Mouse (Mus musculus) urinary bladder, postnatal 36 days (tissue): ENCODE measurements around the gene Adcy7.
A peak's percentile ranks its signal among the peaks of the same experiment; 100 is the strongest.

Source experiments
- DNase-seq, 2 experiments: peaks; one replicate each; pipeline ENCODE4 v3.0.0; 2022; ENCODE audit warnings: low spot score in 2 of 2, mixed read lengths in 1 of 2

The Adcy7 gene

GRCm38 (mm10) chr8:88272231-88273050 is at the start of gene Adcy7:
Gene Adcy7 (plus strand): TSS chr8:88272403.
- DNase-seq, result peak in 1 of 2 experiments; percentile 42

- no peak for DNase-seq
Measured at GRCm38 (mm10) chr8:88225358-88225757, 46.8 kb upstream of the Adcy7 start.

- no peak for DNase-seq
Measured at GRCm38 (mm10) chr8:88227851-88228250, 44.4 kb upstream of the Adcy7 start.

- no peak for DNase-seq
Measured at GRCm38 (mm10) chr8:88228286-88228685, 43.9 kb upstream of the Adcy7 start.

DNA sequence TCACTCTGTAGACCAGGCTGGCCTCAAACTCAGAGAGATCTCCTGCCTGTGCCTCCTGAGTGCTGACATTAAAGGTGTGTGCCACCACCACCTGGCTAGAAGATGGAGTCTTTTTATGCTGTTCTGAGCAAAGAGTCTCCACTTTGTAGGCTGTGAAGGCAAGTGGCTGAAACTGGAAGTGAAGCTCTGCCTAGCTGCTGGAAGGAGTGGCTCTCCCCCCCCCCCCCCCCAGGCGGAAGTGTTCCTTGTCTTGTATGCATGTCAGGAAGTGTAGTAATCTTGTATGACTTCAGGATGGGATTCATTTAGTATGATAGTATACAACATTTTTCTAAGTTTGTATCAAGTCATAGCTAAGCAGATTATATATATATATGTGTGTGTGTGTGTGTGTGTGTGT is 43.4 kb upstream of the Adcy7 start:
- no peak for DNase-seq

DNA sequence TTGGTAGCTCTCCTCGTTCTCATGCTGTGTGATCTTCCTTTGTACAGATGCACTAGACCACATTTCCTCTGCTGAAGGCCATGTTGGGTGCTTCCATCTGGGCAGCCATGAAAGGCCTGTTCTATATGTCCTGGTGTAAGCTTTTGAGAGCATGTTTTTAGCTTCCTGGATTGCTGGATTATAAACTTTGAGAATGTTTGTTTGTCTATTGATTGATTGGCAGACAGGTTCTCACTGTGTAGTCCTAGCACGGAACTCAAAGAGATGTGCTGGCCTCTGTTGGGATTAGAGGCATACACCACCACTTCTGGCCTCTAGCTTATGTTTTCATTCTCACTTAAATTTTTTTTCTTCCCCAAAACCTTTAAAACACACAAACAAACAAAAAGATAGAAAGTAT is 35.5 kb upstream of the Adcy7 start:
- no peak for DNase-seq

- no peak for DNase-seq
Measured at GRCm38 (mm10) chr8:88237606-88238005, 34.6 kb upstream of the Adcy7 start.

- DNase-seq, result no peak
Measured at GRCm38 (mm10) chr8:88239277-88239676, 32.9 kb upstream of the Adcy7 start.

DNA sequence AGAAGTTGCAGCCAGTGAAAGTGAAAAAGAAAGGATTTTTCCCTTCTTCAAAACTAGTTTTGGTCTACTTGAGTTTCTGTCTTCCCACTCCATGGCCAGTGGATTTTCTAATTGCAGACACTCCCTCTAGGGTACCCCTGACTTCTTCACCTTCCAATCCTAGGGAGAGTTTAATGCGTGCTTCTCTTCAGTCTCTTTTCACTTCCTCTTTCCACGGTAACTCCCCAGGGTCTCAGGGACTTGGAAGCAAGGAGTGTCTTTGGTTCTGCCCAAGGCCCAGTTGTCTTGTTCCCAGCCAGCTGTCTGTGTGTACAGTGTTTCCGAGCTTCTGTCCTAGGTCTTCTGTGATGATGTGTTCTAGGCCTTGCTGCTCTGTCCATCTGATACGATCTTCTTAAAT is 30.3 kb upstream of the Adcy7 start:
- DNase-seq, result no peak

DNA sequence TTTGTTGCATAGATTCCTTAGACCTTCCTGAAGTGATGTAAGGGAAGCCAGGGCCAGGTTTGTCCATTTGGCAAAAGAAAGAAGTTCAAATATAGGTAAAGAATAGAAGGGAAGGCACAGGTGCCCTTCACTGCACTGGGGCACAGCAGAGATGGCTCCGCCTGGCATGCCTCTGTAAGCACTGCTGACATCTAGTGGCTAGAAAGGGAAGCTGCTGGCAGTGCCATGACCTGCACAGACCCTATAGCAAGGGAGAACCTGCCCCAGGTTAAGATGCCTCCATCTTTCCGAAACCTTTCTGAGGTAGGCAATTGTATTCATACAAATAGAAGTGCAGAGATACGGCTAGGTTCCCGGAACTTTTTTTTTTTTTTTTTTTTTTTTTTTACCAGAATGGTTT is 27.9 kb upstream of the Adcy7 start:
- DNase-seq, result peak; percentile 35 to 39

- no peak for DNase-seq
Measured at GRCm38 (mm10) chr8:88252791-88253190, 19.4 kb upstream of the Adcy7 start.

GRCm38 (mm10) chr8:88254957-88255356 is 17.2 kb upstream of the Adcy7 start:
- no peak for DNase-seq

DNA sequence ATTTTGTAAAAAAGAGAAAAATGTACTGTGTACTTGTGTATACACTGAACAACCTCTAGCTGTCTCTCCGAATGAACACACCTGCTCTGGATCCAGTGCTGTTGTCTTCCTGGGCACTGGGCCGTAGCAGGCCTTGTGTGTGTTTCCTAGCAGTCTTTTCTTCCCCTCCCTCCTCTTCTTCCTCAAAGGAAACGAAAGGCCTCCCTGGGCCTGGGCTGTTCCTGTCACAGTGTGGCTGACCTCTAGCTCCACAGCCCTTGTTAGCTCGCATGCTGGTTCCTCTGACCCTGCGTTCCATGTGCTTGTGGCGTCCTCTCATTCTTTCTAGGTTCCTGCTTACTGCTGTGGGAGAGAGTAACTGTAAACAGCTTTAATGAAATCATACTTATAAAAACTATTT is 14.2 kb upstream of the Adcy7 start:
- DNase-seq, result no peak

DNA sequence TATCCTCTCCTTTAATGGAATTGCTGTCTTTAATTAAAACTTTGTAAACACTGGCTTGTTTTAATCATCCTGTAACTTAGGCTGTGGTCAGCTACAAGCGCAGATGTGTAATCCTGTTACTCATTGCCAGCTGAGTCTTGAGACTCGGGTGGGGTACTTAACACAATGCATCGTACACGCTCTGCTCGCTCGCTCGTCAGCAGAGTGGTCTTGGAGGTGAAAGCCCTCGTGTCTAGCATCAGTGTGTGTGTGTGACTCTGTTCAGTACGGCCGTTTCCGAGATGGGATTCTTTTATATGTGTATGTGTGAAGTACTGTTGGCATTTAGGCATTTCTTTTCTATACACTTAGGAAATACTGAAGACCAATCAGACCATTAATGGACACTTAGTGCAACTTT is 13.7 kb upstream of the Adcy7 start:
- no peak for DNase-seq

DNA sequence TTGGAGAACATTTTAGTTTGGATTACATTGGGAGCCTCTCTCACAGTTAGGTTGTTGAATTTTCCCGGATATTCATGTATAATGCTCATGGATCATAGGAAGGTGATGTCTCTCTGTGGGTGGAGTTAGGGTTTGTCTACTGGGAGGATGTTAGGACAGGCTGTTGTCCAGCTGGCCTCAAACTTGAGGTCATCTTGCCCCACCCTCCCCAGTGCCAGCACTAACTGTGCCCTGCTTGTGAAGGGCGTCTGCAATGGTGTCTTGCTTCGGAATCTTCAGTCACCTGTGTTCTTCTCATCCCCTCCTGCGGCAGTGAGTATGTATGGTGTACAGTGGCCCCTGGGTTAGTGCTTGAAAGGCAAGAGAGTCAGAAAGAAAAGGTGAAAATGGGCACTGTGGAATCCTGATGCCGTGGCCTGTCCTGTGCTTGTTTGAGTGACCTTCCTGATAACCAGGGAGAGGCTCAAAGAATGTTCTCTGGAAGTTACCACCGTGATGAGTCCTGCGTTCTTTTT is 11.7 kb upstream of the Adcy7 start:
- DNase-seq, result no peak

DNA sequence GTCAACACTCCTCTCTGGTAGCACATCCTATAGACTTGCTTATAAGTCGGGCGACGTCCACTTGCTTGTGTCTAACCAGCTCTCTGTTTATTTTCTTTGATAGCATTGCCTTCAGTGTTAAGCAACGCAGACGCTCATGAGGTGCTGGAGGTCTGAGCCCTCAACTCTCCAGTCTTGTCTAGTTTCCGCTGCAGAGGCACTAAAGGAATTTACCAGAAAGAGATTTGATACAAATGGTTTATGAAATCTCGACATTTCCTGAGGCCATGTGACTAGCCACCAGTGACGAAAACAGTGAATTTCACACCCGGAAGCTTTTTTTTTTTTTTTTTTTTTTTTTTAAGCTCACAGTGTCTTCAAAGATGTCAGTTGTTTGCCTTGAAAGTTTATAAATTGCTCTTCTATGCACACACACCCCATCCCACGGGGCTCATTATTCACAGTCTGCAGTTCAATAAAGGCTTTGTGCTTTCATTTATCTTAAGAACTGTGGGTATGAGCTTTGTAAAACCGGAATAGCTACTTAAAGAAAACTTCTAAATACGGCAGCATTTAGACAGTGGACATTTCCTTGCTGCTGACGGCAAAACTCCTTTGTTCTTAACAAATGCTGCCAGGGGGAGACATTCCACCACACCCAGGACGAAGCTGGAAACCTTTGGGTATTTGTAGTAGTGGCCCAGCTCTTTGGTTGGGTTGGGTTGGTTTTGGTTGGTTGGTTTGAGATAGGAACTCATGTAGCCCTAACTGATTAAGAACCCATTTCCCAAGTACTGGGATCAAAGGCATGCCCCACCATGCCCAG is 9.2 kb upstream of the Adcy7 start:
- no peak for DNase-seq

GRCm38 (mm10) chr8:88265511-88265910 is 6.7 kb upstream of the Adcy7 start:
- no peak for DNase-seq

GRCm38 (mm10) chr8:88266170-88266800 is 5.9 kb upstream of the Adcy7 start:
- peak; percentile 77 for DNase-seq

DNA sequence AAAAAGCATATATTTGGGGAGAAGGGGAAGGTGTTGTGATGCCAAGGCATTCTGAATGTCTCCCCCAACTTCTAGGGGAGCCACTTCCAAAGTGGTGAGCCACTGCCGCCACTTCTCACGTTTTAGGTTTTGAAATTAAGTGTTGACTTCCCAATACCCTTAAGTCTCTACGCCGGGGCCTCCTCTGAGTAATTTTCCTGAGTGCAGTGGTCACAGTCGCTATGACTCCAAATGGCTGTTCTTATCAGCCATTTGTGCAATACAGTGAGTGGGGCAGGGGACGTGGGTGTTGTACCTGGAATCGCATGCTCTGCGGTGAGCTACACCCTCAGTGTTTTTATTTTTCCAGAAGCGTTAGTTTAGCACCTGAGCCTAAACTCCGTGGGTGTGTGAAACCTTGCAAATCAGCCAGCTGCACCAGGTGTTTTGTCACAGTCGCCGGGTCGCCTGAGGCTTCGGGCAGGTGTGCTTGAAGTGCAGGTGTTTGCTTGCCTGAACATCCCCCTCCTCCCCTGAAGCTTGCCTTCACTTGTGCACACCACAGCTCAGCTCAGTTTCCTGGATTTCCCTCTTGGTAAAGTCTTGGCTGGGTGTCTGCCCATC is 5.3 kb upstream of the Adcy7 start:
- DNase-seq, result no peak

- no peak for DNase-seq
Measured at GRCm38 (mm10) chr8:88269107-88269875, 2.9 kb upstream of the Adcy7 start.

DNA sequence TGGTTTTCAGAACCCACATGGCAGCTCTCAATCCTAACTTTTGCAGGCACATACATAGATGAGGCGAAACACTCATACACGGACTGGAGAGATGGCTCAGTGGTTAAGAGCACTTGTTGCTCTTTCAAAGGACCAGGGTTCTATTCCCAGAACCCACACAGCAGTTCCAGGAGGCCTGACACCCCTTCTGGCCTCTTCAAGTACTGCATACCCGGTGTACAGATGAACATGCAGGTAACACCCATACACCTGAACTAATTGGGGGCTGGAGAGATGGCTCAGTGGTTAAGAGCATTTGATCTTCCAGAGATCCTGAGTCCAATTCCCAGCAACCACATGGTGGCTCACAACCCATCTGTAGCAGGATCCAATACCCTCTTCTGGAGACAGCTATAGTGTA is 2.1 kb upstream of the Adcy7 start:
- no peak for DNase-seq
